Mouse (Mus musculus): ENCODE measurements around the gene Fcho1.

DNA sequence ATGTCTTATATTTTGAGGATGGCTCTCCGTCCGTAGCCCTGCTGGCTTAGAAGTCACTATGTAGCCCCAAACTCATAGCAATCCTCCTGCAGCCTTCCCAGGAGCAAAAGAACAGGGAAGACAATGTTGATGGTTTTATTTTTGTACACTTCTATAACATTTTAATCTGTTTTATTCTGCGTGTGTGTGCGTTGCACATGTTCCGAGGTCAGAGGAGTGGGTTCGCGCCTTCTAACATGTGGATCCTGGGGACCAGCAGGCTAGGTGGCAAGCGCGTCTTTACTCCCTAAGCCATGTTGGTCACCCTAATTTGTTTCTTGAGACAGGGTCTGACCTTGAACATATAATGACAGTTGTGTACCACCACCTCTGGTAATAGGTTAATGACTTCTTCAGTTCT, 48.7 kb downstream of the Fcho1 start:
- TF ChIP-seq CTCF (IDR thresholded peaks at IDR 0.05; ENCODE audit: low read depth) (no peak), EP300 (IDR thresholded peaks at IDR 0.05; ENCODE audit: low read depth) (no peak)
